Mouse (Mus musculus) gastrocnemius, adult 18-20 months (tissue): ENCODE measurements around the gene Ccdc190. TPM values are rescaled to one million over a fixed set of nuclear protein-coding genes. Genes with fewer than 3 reads are reported as not detected.
A peak's percentile ranks its signal among the peaks of the same experiment; 100 is the strongest.

ENCODE experiments used
- DNase-seq: peaks from one replicate; pipeline ENCODE4 v3.0.0; 2021; ENCODE audit warnings: low spot score
- long read RNA-seq, 2 experiments: library from polyadenylated mRNA; stranded (forward); transcript quantifications; one replicate each; pipeline ENCODE4 v2.0.0; 2021
- total RNA-seq, 2 experiments: library from RNA; stranded (reverse); gene quantifications; 2 replicates each; pipeline ENCODE4 v1.2.3; 2021

Ccdc190 gene
- not detected for total RNA-seq
- long read RNA-seq, experiment 1: 0 reads
- long read RNA-seq, experiment 2: 0 reads

DNA sequence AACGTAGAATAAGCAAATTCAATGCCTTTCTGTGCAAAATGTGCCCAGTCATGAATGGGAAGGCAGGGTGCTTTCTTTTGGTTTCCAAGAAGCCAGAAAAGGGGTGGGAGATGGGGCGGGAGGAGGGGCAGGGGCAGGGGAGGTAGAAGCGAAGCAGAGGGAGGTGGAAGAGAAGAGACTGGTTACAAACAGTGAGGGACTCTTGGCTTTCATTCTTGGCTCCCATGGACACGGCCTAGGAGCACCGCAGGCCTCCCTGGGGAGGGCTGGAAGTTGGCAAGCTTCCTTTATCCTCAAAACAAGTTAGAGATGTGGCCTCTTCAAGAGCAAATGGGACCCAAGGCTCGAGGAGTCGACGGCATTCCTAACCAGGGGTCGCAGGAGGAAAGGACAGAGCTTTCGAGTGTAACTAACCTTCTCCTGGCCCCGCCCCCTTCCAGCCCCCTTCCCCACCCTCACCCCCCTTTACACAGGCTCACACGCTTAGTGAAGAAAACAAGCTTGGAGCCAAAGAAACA, at the start of gene Ccdc190:
TSS of gene Ccdc190 (plus strand) at position 195 of the 518 bp plus-strand sequence.
- DNase-seq: peak; percentile 49

DNA sequence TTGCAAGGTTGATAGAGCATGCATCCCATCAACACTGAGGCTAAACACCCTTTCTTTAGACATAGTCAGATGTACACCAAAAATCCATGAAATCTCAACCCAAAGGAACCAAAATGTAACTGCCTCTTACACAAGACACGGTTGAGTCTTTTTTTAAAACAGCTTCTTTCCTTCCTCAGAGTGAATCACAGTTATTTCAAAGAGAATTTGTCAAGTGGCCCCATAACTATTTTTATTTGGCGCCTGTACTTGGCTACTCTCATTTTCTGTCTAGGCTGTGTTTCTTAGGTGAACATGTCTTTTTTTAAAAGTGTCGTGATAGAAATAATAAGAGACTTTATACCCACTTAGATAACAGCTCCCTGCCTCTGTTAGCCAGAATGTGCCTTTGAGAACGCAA, 49.4 kb upstream of the Ccdc190 start:
- no peak for DNase-seq

DNA sequence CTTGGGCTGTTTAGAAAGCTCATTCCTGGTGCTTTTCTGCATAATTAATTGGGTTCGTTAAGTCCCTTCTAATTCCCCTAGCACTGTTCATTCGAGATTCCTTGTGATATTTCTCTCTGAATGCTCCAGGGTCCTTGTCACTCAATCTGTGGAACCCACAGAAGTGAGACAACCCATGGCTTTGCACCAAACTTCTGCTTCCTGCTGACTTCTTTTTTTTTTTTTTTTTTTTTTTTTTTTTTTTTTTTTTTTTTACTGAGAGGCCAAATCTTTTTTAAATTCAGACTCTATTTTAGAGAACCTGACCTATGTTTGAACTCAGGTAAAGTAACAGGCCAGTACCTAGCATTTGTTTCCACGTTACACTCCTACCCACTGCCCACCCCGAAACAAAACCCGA, 48.3 kb upstream of the Ccdc190 start:
- no peak for DNase-seq

DNA sequence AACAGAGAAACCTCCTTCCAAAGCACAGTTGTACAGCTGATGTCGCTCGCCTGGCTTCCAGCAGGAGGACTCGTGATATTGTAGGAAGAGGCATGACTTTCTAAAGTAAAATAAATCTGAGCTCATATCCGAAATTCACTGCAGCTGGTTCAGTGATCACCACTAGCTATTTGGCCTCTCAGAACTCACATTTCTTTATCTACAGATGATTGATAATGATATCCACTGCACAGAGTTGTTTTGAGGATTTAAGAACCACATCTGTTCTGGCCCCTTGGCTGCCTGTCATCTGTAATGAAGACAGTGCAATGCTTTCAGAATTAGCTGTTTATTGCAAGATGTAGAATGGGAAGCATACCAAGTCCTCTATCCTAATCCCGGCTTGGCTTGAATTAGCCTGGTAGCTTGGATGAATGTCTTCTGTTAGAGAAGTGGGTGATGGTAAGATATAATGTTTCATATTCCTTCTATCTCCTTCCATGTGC, 45.3 kb upstream of the Ccdc190 start:
- DNase-seq: no peak

DNA sequence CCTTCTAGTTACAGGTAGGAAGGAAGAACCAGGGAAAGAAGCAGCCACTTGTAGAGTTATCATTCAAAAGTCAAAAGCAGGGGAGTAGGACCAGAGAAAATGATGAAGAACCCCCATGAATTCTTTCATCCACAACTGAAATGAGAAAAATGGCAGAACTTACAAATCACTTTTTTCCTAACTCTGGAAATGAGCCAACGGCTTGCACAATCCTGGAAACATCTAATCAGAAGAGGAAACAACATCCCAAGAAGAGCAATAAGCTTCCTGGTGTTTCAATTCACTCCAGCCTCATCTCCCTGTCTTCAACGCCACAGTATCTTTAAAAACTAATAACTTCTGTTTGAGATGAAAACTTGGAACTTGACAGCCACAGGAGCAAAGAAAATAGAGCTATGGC, 39.2 kb upstream of the Ccdc190 start:
- DNase-seq: no peak

DNA sequence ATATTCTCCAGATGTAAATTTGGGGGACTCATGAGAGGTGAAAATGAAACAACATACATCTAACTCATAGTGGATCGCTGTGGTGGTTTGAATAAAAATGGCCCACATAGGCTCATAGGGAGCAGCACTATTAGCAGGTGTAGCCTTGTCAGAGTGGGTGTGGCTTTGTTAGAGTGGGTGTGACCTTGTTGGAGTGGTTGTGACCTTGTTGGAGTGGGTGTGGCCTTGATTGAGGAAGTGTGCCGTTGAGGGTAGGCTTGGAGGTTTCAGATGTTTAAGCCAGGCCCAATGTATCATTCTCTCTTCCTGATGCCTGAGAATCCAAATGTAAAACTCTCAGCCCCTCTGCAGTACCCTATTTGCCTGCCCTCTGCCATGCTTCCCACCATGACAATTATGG, 34.5 kb upstream of the Ccdc190 start:
- no peak for DNase-seq

DNA sequence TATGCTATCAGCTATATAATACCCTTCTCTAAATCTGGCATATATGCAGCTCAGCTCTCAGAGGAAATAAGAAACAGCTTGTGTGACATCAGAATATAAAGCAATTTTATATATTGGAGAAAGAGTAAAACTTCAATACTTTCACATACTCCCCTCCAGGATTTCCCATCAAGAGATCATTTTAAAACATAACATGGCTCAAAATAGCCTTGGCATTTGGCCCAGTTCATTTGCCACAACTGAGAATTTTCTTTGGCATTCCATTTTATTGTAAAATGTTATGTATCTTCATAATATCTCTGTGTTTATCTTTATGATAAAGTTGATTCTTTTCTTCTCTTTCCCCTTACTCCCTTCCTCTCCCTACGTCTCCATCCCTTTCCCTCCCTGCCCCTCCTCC, 32.8 kb upstream of the Ccdc190 start:
- no peak for DNase-seq

DNA sequence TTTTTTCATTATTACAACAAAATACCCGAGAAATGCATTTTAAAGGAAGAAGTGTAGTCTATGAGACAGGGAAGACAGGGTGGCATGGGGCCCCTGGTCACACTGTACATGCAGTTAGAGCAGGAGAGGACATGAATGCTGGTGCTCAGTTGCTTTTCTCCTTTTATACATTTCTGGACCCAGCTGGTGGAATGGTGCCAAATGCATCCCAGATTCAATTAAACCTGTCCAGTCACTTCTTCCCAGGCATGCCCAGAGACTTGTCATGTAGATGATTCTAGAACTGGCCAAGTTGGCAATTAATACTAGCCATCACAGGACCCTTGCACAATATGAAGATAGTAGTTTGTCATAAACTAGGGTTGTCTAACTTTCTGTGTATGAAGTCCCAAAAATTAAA, 30.5 kb upstream of the Ccdc190 start:
- DNase-seq: no peak

DNA sequence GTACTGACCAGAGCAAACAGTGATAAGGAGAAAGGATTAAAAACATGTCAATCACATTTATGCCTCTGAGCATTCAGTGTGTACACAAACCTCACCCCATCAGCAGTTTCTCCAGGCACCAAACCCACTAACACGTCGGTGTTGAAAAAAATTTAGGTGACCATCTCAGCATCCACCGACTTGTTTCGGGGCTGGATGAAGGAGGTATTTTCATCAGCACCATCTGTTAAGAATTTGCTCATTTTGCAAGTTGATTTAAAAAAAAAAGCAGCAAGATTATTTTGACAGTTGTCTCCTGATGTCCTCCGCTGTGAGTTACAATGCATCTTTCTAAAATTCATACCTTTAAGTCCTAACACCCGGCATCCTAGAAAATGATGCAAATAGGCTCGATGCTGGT, 29.8 kb upstream of the Ccdc190 start:
- no peak for DNase-seq

DNA sequence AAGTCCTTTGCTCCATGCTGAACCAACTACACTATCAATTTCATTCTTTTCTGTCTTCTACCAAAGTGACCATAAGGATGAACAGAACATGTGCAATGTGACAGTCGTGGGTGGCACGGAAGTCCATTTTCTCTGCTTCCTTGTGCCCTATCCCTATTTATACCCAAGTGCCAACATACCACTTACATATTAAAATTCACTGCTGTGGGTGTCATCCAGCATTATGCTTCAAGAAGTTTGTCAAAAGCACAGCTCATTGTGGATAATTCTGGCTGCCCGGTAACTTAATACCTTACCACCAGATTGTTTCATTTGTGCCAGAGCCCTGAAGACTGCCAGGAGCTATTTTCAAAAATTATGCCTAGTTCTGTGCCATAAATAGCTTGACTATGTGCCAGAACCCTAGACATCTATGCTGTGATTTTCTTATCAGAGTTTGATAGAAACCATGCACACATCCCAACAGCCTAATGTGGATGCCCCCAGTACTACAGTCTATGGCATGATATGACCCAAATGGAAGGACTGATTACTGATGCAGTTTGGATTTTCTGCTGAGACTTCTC, 27.6 kb upstream of the Ccdc190 start:
- DNase-seq: peak; percentile 54

DNA sequence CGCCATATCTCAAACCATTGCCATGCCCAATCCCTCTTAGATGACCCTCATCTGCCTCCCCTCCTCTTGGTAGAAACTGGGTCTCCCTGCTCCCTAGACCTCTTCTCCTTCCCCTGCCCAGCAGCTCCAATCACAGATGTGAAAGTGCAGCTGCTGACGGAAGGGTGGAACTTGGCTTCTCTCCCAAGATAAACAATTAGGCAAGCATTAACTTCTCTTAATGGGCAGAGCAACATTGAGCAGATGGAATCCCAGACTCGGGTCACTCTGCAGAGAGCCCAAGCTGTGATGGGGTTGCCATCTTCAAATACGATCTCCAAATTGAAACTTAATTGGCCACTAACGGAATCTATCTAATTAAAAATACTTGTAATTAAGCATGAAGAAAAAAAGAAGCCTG, 19.3 kb upstream of the Ccdc190 start:
- no peak for DNase-seq

DNA sequence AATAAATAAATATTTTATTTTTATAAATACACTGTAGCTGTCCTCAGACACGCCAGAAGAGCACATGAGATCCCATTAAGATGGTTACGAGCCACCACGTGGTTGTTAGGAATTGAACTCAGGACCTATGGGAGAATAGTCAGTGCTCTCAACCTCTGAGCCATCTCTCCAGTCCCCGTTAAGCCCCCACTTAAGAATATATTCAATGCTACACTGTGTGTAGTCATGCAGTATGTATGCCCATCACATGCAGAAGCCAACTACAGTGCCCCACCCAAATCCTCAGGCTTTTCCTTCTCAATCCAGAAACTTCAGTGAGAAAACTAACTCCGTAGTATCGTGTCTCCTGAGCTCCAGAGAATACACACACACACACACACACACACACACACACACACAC, 18.8 kb upstream of the Ccdc190 start:
- no peak for DNase-seq

DNA sequence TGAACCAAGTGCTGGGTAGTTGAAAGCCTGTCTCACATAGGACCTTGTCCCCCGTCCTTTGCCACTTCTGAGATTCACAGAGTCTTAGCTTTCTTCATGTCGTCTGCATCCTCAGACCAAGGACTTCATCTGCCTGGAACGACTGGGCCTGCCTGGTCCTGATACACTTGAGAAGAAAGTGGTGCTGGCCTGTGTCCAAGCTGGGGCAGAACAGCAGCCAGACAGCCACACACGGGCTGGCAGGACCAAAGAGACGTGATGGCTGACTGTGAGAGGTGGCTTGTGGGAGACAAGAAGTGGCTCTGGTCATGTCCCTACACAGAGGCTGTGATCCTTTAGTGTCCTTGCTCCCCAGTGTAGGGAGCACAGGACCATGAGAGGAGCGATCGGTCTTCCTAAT, 17.7 kb upstream of the Ccdc190 start:
- no peak for DNase-seq

DNA sequence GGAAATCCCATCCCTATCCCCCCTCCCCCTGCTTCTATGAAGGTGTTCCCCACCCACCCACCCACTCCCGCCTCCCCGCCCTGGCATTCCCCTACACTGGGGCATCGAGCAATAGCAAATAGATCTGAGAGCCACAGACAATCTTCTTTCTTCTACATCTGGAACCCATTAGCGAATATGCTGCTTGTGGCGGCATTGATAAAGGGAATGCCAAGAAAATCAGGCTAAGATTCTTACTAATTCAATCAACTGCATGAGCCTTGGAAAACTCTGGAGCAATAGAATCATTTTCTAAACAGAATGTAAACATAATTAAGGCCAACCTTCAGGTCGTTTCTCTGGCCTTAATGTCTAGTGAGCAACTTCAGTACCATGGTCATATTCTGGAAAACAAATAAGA, 16.9 kb upstream of the Ccdc190 start:
- no peak for DNase-seq

DNA sequence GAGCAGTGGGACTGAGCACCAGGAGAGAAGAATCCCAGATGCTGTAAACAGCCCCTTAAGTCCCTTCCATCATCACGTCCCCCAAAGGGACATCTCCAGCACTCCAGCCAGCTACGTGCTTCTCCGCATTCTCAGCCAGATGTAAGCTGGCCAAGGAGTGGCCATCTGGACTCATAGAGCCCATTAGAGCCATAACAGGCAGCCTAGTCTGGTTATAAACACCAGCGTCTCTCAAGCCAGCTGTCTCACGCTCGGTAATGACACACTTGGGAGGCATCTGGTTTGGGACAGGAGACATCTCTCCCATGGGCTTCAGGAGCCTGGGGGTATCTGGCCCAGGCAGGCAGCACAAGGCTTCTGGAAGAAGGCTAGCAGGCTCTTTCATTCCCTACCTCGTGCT, 11.8 kb upstream of the Ccdc190 start:
- peak; percentile 65 for DNase-seq

DNA sequence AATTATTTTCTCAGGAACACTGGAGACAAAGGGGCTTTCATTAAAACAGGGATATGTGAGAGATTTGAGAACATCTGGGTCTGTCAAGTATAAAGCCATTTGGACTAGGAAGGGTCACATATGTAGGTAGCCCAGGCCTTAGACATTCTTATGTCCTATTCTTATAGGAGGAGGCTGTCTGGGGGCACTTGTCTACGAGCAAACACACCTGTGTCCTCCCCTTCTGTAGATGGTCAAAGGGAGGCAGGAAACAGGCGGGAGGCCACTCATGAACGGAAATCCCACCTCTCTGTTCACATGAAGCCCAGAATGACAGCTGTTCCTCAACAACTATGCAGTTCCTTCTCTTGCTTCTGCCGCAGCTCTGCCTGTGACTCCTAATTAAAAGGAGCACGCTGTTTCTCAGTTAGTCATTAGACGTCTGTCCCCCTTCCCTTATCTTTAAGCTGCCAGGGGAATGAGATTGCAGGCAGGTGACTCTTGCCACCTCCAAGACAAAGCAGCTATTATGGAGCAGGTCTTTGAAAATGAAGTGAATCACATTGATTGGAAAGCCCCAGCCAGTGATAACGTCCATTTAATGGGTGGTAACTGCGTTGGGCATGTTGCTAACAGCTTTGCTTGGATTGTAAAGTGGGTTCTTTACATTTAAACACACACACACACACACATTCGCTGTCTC, 11.2 kb upstream of the Ccdc190 start:
- DNase-seq: no peak

DNA sequence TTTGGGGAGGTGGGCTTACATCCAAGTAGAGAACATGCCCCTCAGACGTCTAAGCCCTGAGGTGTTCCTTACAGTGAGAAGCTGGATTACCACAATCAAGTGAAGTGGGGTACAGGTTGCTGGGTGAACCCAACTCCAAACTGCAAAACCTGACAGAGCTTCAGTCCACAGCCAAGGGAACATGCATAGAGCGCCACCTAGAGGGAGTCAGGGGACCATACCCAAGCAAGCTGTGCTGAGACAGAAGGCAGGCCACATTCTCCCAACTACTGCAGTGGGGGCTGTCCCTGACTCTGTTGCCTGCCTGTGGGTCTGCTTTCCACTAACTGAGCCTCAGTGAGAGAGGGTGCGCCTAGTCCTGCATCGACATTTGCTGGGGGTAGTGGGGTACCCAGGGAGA, 10.4 kb upstream of the Ccdc190 start:
- DNase-seq: peak; percentile 68

DNA sequence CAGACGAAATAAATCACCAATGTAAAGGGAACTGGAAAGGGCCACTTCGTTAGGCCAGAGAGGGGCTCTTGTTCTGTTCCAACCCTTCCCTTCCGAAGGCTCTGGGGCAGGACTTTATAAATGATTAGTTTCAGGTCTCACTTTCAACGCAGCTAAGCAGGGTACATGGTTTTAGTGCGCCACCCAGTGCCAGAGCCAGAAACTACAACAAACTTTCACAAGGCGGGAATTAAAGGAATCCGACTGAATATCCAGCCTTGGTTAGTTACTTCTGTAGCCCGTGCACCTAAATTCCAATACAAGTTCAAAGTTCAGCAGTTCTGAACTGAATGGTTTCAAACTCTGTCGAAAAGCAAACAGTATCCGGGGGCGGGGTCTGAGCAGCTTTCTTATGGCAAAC, 9.2 kb upstream of the Ccdc190 start:
- DNase-seq: peak; percentile 72

DNA sequence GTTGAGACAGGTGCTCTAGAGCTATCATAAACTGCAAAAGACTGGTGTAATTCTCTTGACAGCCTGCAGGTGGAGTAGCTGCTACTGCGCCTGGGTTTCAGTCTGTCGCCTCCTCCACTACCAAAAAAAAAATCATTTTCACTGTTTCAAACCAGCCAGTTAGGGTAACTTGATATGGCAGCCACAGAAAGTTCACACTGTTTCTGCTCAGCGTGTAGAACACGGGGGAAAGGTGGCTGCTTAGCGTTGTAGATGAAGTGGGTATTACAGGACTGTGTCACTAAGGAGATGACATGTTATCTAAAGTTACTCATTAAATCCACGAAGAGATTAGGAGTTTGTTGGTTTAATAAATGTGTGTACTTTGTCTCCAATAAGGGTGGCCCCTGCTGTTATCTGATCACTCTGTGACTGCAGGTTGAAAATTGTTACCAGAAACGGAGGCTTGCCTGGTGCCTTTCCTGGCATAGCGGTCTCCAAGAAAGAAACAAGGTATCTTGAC, 6.7 kb upstream of the Ccdc190 start:
- DNase-seq: peak; percentile 53

DNA sequence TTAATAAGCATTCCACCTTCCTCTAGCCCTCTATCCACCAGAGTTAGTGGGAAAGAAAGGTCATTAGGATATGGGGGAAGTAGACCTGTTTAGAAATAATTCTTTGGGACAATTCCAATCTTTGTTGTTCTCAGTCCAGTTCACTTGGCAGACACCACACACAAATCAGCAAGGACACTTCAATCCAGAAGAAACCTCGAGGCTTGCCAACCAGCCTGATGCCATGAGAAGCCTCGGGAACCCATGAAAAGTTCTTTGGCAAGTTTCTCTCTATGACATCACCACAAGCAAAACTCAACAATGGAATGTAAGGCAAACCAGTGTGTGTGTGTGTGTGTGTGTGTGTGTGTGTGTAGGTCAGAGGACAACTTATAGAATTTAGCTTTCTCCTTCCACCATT, 3.9 kb upstream of the Ccdc190 start:
- no peak for DNase-seq

DNA sequence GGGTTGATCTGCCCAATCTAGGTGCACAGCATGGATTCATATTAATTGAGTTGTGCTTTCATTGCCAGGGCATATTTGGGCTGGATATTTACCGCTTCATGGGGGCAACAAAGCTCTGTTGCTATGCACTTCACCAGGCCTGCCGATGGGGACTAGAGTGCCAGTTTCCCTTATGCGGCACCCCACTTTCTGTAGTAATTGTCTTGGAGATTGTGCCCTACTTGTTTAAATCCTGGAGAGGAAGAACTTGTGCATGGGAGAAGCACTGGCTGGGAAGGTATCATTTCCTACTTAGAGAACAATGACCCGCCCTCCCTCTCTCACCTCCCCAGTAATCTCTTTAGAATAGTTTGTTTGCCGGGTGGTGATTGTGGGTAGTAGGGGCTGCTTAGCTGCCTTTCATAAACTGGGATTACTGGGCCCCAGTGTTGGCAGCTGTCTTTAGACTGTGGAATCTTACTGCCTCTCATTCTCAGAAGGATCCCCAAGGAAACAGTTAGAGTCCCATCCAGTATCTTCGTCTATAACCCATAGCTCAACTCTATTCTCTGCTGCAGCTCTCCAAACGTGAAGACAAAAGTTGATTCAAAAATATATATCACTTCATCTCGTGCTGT, 587 bp upstream of the Ccdc190 start:
- no peak for DNase-seq

DNA sequence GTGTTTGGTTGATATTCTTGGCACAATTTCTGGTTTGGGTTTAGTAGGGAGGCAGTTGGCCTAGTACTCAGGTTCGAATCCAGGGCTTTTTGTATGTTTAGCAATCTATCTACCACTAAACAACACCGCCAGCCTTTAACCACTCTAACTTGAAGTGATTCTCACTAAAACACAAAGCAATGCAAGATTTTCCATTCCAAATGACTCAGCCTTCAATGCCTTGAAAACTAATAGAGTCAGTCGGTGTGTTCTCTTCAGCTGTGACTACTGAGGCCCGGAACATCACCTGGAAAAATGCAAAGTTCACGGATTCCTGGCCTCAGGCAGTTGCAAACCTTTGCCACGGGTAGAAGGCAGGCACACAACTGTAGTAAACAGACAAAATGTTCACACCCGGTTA, 3.2 kb downstream of the Ccdc190 start:
- no peak for DNase-seq
